Mouse (Mus musculus): Measurements from ENCODE around the gene Ttf2. TPM values are rescaled to one million over a fixed set of nuclear protein-coding genes. Genes with fewer than 3 reads are reported as not detected.

The Ttf2 gene
- polyA plus RNA-seq, 1 experiment from 2014 or later = 3.6 TPM

DNA sequence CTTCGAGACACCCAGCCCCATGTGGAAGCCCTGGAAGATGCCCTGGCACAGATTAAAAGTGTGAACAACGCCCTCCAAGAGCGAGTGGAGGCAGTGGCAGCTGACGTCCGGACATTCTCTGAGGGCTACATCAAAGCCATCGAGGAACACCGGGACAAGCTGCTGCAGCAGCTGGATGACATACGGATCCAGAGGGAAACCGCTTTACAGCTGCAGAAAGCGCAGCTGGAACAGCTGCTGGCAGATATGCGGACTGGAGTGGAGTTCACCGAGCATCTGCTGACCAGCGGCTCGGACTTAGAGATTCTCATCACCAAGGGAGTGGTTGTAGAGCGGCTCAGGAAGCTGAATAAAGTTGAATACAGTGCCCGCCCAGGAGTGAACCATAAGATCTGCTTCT is 44.3 kb downstream of the Ttf2 start:
- Histone ChIP-seq H3K9ac (ENCODE audit: low read depth, low read length) (no peak overlapping the region), H3K27me3 (replicated peaks; ENCODE audit: control insufficient read depth, insufficient read depth, low read length) (no peaks in the 10 kb centered on the region), H3K4me2 (ENCODE audit: low read length) (no peak overlapping the region), H3K9me3 (ENCODE audit: control insufficient read depth, low read length) (no peaks in the 10 kb centered on the region), H3K36me3 (ENCODE audit: control insufficient read depth, insufficient read depth, low read length) (peaks cover 7% of the 10 kb centered on the region), H3K4me3 (ENCODE audit: low read length) (no peak overlapping the region), H3K4me1 (ENCODE audit: control insufficient read depth, insufficient read depth, low read depth, low read length) (peaks cover 15% of the 10 kb centered on the region), H3K27ac (ENCODE audit: low read depth, low read length) (no peak overlapping the region)
- ATAC-seq = no peak
- WGBS = 86% methylated on average over 16 of the region's 16 CpGs

- Histone ChIP-seq H3K36me3 (ENCODE audit: control insufficient read depth, insufficient read depth, low read length) (peaks cover 7% of the 10 kb centered on the region), H3K9ac (ENCODE audit: low read depth, low read length) (no peak overlapping the region), H3K4me3 (ENCODE audit: low read length) (no peak overlapping the region), H3K27ac (ENCODE audit: low read depth, low read length) (no peak overlapping the region), H3K4me2 (ENCODE audit: low read length) (no peak overlapping the region), H3K4me1 (ENCODE audit: control insufficient read depth, insufficient read depth, low read depth, low read length) (peaks cover 15% of the 10 kb centered on the region), H3K27me3 (replicated peaks; ENCODE audit: control insufficient read depth, insufficient read depth, low read length) (no peaks in the 10 kb centered on the region), H3K9me3 (ENCODE audit: control insufficient read depth, low read length) (no peaks in the 10 kb centered on the region)
- no peak for ATAC-seq
- 65% methylated on average over 6 of the region's 6 CpGs for WGBS
These were observed 45.3 kb downstream of the Ttf2 start for GRCm38 (mm10) chr3:100924065-100924732.

DNA sequence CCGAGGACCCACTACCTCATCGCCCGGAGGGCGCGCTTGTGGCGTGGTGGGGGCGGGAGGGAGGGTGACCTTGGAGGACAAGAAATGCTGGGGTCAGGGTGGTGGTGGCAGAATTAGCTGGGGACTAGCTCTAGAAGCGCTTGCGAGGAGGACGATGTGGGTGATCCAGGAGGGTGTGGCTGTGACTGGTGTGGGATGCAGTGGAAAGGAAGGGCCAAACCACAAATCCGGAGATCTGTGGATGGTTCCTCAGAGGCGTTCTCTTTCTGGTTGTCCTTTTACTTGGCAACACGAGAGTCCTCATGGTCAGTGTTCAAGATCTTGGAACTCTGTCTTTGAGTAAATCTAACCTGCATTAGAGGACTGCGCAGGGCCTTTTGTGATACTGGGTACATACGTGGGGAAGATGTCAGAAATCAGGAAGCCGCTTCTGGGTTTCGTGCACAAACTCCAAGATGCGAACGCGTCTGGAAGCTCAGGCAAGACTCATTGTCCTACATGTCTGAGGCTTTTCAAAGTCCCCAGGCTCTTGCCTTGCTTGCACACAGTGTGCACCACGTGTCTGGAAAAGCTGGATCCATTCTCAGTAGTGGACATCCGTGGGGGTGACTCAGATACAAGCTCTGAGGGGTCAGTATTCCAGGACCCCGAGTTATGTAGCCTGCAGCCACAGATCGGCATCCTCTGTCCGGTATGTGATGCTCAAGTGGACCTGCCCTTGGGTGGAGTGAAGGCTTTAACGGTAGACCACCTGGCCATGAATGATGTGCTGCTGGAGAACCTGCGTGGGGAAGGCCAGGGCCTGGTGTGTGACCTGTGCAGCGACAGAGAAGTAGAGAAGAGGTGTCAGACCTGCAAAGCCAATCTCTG is 46.7 kb downstream of the Ttf2 start:
- Histone ChIP-seq H3K4me3 (ENCODE audit: low read length) (peak overlapping the region; percentile 66), H3K4me2 (ENCODE audit: low read length) (peak overlapping the region; percentile 71), H3K4me1 (ENCODE audit: control insufficient read depth, insufficient read depth, low read depth, low read length) (peaks cover 15% of the 10 kb centered on the region), H3K9ac (ENCODE audit: low read depth, low read length) (peak overlapping the region; percentile 85), H3K27ac (ENCODE audit: low read depth, low read length) (peak overlapping the region; percentile 89), H3K27me3 (replicated peaks; ENCODE audit: control insufficient read depth, insufficient read depth, low read length) (no peaks in the 10 kb centered on the region), H3K9me3 (ENCODE audit: control insufficient read depth, low read length) (no peaks in the 10 kb centered on the region), H3K36me3 (ENCODE audit: control insufficient read depth, insufficient read depth, low read length) (no peaks in the 10 kb centered on the region)
- 38% methylated on average over 28 of the region's 28 CpGs for WGBS
- peak; percentile 58 for ATAC-seq

DNA sequence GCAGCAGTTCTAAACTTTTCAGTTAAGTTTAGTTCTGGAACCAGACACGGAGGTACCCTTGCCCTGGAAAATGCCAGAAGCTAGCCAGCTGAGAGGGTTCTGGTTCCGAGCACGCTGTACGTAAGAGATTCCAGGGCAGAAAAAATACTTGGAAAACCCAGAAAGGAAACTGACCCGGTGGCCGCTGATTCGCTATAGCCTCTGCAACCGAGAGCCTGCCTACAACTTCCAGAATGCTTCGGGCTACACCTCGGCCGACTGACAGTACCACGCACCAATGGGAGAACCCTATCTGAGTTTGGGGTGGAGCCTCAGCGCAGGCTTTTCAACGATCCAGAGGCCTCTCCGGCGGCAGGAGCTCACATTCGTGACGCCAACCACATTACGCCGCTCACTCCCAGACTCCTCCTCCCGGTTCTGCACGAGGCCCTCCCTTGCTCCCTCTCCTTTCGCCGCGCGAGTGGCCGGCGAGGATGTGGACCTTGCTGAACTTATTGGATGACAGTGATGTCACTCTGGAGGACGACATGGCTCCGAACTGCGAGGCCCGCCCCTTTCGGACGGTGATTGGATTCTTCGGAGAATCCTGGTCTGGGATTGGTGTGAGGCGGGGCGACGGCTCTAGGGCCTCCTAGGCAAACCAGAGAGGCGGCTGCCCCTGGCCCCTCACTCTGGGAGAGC is 47.5 kb downstream of the Ttf2 start, which contains the start of gene Trim45:
TSS of gene Trim45 (plus strand) at position 378 of the 681 bp plus-strand sequence.
- Histone ChIP-seq H3K4me3 (ENCODE audit: low read length) (peak within 1 kb of the TSS; percentile 66), H3K9ac (ENCODE audit: low read depth, low read length) (peak within 1 kb of the TSS; percentile 85), H3K4me2 (ENCODE audit: low read length) (peak within 1 kb of the TSS; percentile 74), H3K27me3 (replicated peaks; ENCODE audit: control insufficient read depth, insufficient read depth, low read length) (no peaks in the 10 kb centered on the region), H3K27ac (ENCODE audit: low read depth, low read length) (peak within 1 kb of the TSS; percentile 89), H3K36me3 (ENCODE audit: control insufficient read depth, insufficient read depth, low read length) (no peaks in the 10 kb centered on the region), H3K4me1 (ENCODE audit: control insufficient read depth, insufficient read depth, low read depth, low read length) (peaks cover 15% of the 10 kb centered on the region), H3K9me3 (ENCODE audit: control insufficient read depth, low read length) (no peaks in the 10 kb centered on the region)
- ATAC-seq = peak; percentile 99
- WGBS = under 1% methylated on average over 39 of the region's 39 CpGs

- H3K4me2 ChIP-seq (ENCODE audit: low read length) = no peak overlapping the region
- H3K27me3 ChIP-seq (replicated peaks; ENCODE audit: control insufficient read depth, insufficient read depth, low read length) = no peaks in the 10 kb centered on the region
- no peak for ATAC-seq
- H3K4me1 ChIP-seq (ENCODE audit: control insufficient read depth, insufficient read depth, low read depth, low read length) = peaks cover 15% of the 10 kb centered on the region
- H3K36me3 ChIP-seq (ENCODE audit: control insufficient read depth, insufficient read depth, low read length) = no peaks in the 10 kb centered on the region
- H3K4me3 ChIP-seq (ENCODE audit: low read length) = no peak overlapping the region
- no peaks in the 10 kb centered on the region for H3K9me3 ChIP-seq (ENCODE audit: control insufficient read depth, low read length)
- H3K27ac ChIP-seq (ENCODE audit: low read depth, low read length) = no peak overlapping the region
- H3K9ac ChIP-seq (ENCODE audit: low read depth, low read length) = no peak overlapping the region
- 85% methylated on average over 9 of the region's 9 CpGs for WGBS
These were observed 48.8 kb downstream of the Ttf2 start for GRCm38 (mm10) chr3:100920611-100921140.

DNA sequence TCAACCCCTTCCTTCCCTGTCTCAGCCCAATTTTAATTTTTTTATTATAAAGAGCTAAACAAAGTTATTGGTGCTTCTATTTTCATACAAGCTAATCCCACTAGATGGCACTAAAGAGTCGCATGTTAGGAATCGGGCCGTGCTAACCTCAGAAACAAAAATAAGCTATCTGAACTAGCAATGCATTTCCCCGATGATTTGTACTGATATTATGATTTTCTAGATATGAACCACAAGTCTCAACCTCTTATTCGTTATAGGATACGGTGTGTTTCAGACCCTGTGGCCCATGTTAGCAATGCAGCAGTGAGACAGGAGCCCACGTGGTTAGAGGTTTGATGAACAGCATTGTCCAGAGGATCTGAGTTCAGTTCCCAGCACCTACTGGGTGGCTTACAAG is 52.6 kb downstream of the Ttf2 start:
- Histone ChIP-seq H3K9ac (ENCODE audit: low read depth, low read length) (no peak overlapping the region), H3K4me1 (ENCODE audit: control insufficient read depth, insufficient read depth, low read depth, low read length) (peaks cover 5% of the 10 kb centered on the region), H3K27me3 (replicated peaks; ENCODE audit: control insufficient read depth, insufficient read depth, low read length) (no peaks in the 10 kb centered on the region), H3K4me2 (ENCODE audit: low read length) (no peak overlapping the region), H3K36me3 (ENCODE audit: control insufficient read depth, insufficient read depth, low read length) (no peaks in the 10 kb centered on the region), H3K27ac (ENCODE audit: low read depth, low read length) (no peak overlapping the region), H3K4me3 (ENCODE audit: low read length) (no peak overlapping the region), H3K9me3 (ENCODE audit: control insufficient read depth, low read length) (no peaks in the 10 kb centered on the region)
- ATAC-seq = no peak
- WGBS = 18% methylated on average over 7 of the region's 7 CpGs

- Histone ChIP-seq H3K36me3 (ENCODE audit: control insufficient read depth, insufficient read depth, low read length) (no peaks in the 10 kb centered on the region), H3K9me3 (ENCODE audit: control insufficient read depth, low read length) (no peaks in the 10 kb centered on the region), H3K4me1 (ENCODE audit: control insufficient read depth, insufficient read depth, low read depth, low read length) (no peaks in the 10 kb centered on the region), H3K27ac (ENCODE audit: low read depth, low read length) (no peak overlapping the region), H3K4me2 (ENCODE audit: low read length) (no peak overlapping the region), H3K4me3 (ENCODE audit: low read length) (no peak overlapping the region), H3K27me3 (replicated peaks; ENCODE audit: control insufficient read depth, insufficient read depth, low read length) (no peaks in the 10 kb centered on the region), H3K9ac (ENCODE audit: low read depth, low read length) (no peak overlapping the region)
- peak; percentile 50; the same call in 1 of the 2 replicates for ATAC-seq
- 75% methylated on average over 7 of the region's 7 CpGs for WGBS
These were observed 57.8 kb downstream of the Ttf2 start for GRCm38 (mm10) chr3:100911498-100912213.

DNA sequence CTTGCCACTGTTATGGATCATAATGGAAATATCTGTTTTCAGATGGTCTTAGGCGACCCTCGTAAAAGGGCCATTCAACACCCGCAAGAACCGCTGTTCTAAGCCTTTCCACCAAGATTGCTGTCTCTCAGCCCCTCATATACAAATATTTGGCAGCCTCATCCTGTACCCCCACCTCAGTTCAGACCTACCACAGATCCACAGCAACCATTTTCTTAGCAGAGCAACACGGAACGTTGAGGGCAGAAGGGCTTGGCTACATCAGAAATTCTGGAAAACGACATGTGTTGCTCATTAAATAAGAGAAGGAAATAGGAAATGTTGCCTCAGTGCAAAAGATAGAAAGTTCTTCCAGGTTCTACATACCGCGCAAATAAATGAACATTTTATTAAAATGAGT is 58.4 kb downstream of the Ttf2 start:
- no peaks in the 10 kb centered on the region for H3K9me3 ChIP-seq (ENCODE audit: control insufficient read depth, low read length)
- 86% methylated on average over 9 of the region's 9 CpGs for WGBS
- H3K4me1 ChIP-seq (ENCODE audit: control insufficient read depth, insufficient read depth, low read depth, low read length) = no peaks in the 10 kb centered on the region
- no peak overlapping the region for H3K4me3 ChIP-seq (ENCODE audit: low read length)
- no peaks in the 10 kb centered on the region for H3K36me3 ChIP-seq (ENCODE audit: control insufficient read depth, insufficient read depth, low read length)
- H3K9ac ChIP-seq (ENCODE audit: low read depth, low read length) = no peak overlapping the region
- no peak overlapping the region for H3K4me2 ChIP-seq (ENCODE audit: low read length)
- H3K27ac ChIP-seq (ENCODE audit: low read depth, low read length) = no peak overlapping the region
- no peak for ATAC-seq
- no peaks in the 10 kb centered on the region for H3K27me3 ChIP-seq (replicated peaks; ENCODE audit: control insufficient read depth, insufficient read depth, low read length)
